Mouse (Mus musculus) c-Kit-negative CD71-positive TER-119-positive erythroid progenitor cells, embryonic 14.5 days (primary cell): ENCODE measurements around the gene Gm13088.
"Not testable (repeated sequence)": the region's sequence is repeated elsewhere in the genome, so short reads cannot be mapped to it uniquely, and the experiment has no call there.

Source experiments
- DNase-seq: peaks from one replicate; pipeline ENCODE4 v3.0.0-alpha.2; 2013; ENCODE audit warnings: low read depth, low spot score

Gm13088 gene

GRCm38 (mm10) chr4:143657146-143657545 lies at the start of gene Gm13088:
TSS of gene Gm13088 (minus strand) at chr4:143657246.
- DNase-seq, result not testable (repeated sequence)

GRCm38 (mm10) chr4:143702611-143703010 lies 45.6 kb upstream of the Gm13088 start, which contains the start of gene Gm13089:
TSS of gene Gm13089 (minus strand) at chr4:143702711.
- DNase-seq, result no peak

GRCm38 (mm10) chr4:143618101-143618500 lies 38.9 kb downstream of the Gm13088 start:
- DNase-seq, result not testable (repeated sequence)

GRCm38 (mm10) chr4:143614703-143615102 lies 42.3 kb downstream of the Gm13088 start, which contains the start of gene Gm13083:
TSS of gene Gm13083 (plus strand) at chr4:143615003.
- not testable (repeated sequence) for DNase-seq

GRCm38 (mm10) chr4:143611927-143612326 lies 45.1 kb downstream of the Gm13088 start:
- not testable (repeated sequence) for DNase-seq
